Mouse (Mus musculus) liver, embryonic 14.5 days (tissue): Measurements from ENCODE around the gene Kctd21. TPM values are rescaled to one million over a fixed set of nuclear protein-coding genes. Genes with fewer than 3 reads are reported as not detected.

Source experiments
- ATAC-seq: fragments of 200-750 bp; cut with Nextera tagmentation; 2 replicates; pipeline ENCODE4 v1.8.0; 2017; ENCODE audit warnings: moderate number of reproducible peaks, mild to moderate bottlenecking, moderate library complexity; ENCODE audit not compliant: insufficient read depth
- DNase-seq, 3 experiments: peaks; one replicate each; pipeline ENCODE4 v3.0.0-alpha.2; 2012 to 2013; ENCODE audit warnings: low read depth in 3 of 3, low spot score in 3 of 3
- H3K27ac ChIP-seq: fragments of 300-500 bp; sonication (generic); 2 replicates; pipeline ENCODE4 v1.5.1; 2014; ENCODE audit warnings: moderate library complexity, mild to moderate bottlenecking, control low read depth, inconsistent platforms
- H3K27me3 ChIP-seq: fragments of 300-500 bp; sonication (generic); 2 replicates; pipeline ENCODE4 v1.6.1; 2014; ENCODE audit warnings: mild to moderate bottlenecking, low read length, moderate library complexity; ENCODE audit not compliant: control insufficient read depth, insufficient read depth
- H3K36me3 ChIP-seq: fragments of 300-500 bp; sonication (generic); replicated peaks from 2 replicates; pipeline ENCODE4 v1.6.1; 2014; ENCODE audit warnings: low read depth; ENCODE audit not compliant: control insufficient read depth, insufficient read depth
- H3K4me1 ChIP-seq, 2 experiments: fragments of 200-500 bp in 1 of 2; fragments of 300-500 bp in 1 of 2; sonication (generic) in 1 of 2; replicated peaks; 2 replicates each; pipeline ENCODE4 v1.6.1; 2012 to 2014; ENCODE audit warnings: antibody characterized with exemption in 1 of 2, inconsistent platforms in 1 of 2, low read length in 1 of 2; ENCODE audit not compliant: control insufficient read depth in 2 of 2, insufficient read depth in 2 of 2
- H3K4me2 ChIP-seq: fragments of 300-500 bp; sonication (generic); 2 replicates; pipeline ENCODE4 v1.6.1; 2014; ENCODE audit warnings: low read depth, mild to moderate bottlenecking, control low read depth, moderate library complexity
- H3K4me3 ChIP-seq, 2 experiments: fragments of 200-500 bp in 1 of 2; fragments of 300-500 bp in 1 of 2; sonication (generic) in 1 of 2; 2 replicates each; pipeline ENCODE4 v1.5.1; 2012 to 2014; ENCODE audit warnings: low read depth in 2 of 2, low read length in 2 of 2, mild to moderate bottlenecking in 2 of 2, control low read depth in 1 of 2, inconsistent platforms in 1 of 2, moderate library complexity in 1 of 2; ENCODE audit not compliant: insufficient read depth in 1 of 2
- H3K9ac ChIP-seq: fragments of 300-500 bp; sonication (generic); replicated peaks from 2 replicates; pipeline ENCODE4 v1.6.1; 2014; ENCODE audit warnings: mild to moderate bottlenecking, control low read depth, moderate library complexity
- H3K9me3 ChIP-seq: fragments of 300-500 bp; sonication (generic); 2 replicates; pipeline ENCODE4 v1.6.1; 2016; ENCODE audit warnings: low read length, mixed read lengths; ENCODE audit not compliant: control insufficient read depth
- CTCF ChIP-seq: IDR thresholded peaks from 2 replicates; pipeline ENCODE4 v1.5.1; 2016; ENCODE audit warnings: antibody characterized with exemption, low read depth, control low read depth
- EP300 ChIP-seq: IDR thresholded peaks from 2 replicates; pipeline ENCODE4 v1.6.1; 2016; ENCODE audit warnings: antibody characterized with exemption, low read depth
- WGBS: fragments of 180-500 bp; shearing (Covaris S2); extraction: QIAGEN DNeasy Blood & Tissue Kit; methylation state at CpG from one replicate; pipeline ENCODE4 v1.1.7; 2014; ENCODE audit not compliant: insufficient replicate concordance; 5-methylcytosine and 5-hydroxymethylcytosine counted together
- polyA plus RNA-seq, 2 experiments: library from polyadenylated mRNA; depleted of rRNA in 1 of 2; stranded (reverse) in 1 of 2; unstranded in 1 of 2; fragments of >200 nt; fragmentation: Nextera tagmentation in 1 of 2; extraction: Ambion mirVana in 1 of 2; gene quantifications; 2 replicates each; pipeline versions ENCODE4 v1.2.1 to v1.2.3; 2012 to 2014

Kctd21 gene
- polyA plus RNA-seq, 2 experiments: 0.76 to 0.80 TPM

DNA sequence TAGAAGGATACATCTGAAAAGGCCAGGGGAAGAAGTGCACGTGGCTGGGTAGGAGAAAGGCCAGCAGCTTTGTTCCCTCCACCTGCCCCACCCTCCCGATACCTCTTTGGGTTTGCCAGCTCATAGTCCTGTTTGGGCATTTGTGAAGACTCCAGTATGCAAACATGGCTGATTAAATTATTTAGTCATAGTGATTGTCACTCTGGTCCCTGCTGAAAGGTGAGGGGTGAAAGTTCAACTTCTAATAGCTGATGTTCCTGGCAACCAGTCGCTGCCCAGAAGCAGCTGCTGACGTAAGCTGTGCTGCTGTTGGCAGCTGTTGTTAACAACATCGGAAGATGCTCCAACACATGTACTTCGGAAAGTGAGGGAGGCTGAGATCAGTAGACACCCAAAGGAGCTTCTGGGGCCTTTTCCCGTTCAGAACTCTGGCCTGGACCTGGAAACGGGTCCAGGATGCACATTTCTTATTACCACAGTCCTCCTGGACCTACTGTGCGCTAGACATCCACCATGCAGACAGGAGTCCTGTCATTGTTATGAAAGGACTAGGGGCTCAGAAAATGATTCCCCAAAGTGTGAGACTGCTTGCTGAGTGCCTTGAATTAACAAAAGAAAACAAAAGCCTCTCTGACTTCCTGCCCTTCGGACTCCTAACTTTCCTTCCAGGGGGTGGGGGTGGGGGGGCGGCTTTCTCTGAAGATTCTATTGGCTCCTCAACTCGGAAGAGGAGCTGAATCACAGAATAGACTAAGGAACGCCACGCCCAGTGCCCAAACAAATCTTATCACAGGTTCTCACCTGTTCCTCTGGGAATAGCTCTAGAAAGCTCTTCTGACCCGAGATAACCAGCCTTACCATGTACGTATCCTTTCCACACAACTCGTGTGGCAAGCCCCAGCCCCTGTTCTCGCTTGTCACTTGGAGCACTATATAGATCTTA, 9.1 kb downstream of the Kctd21 start:
- 38% methylated on average over 18 of the region's 18 CpGs for WGBS
- H3K4me1 ChIP-seq: peaks cover 7 to 17% of the 10 kb centered on the region in 2 experiments
- H3K4me2 ChIP-seq: no peak overlapping the region
- H3K36me3 ChIP-seq: no peaks in the 10 kb centered on the region
- TF ChIP-seq EP300 (peak; percentile 38; the same call in 1 of the 2 replicates), CTCF (no peak)
- ATAC-seq: no peak; the same call in 1 of the 2 replicates
- no peak overlapping the region for H3K9ac ChIP-seq
- no peaks in the 10 kb centered on the region for H3K9me3 ChIP-seq
- no peak overlapping the region for H3K4me3 ChIP-seq
- H3K27ac ChIP-seq: no peak overlapping the region
- H3K27me3 ChIP-seq: no peaks in the 10 kb centered on the region
- peak in 1 of 3 experiments; percentile 44 for DNase-seq

DNA sequence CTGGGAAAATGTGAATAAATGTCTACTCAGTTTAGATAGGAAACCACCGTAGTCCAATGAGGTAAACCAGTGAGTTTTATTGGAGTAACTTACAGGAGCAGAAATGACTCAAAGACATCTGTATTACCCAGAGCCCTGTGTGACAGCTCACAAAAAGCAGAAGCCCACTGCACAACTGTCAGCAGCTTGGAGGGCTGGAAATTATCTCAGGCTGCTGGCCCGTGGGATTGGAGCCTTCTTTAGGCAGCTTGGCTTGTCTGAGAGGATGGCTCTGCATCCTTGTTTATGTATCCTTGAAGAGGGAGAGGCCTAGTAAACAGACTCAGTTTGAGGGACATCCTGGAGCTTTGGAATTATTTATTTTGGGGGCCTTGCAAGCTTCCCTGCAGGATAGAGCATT, 10.8 kb downstream of the Kctd21 start:
- TF ChIP-seq CTCF (no peak), EP300 (no peak)
- 49% methylated on average over 2 of the region's 2 CpGs for WGBS
- H3K9me3 ChIP-seq: no peaks in the 10 kb centered on the region
- H3K27me3 ChIP-seq: no peaks in the 10 kb centered on the region
- H3K4me1 ChIP-seq: peaks cover 7 to 23% of the 10 kb centered on the region in 2 experiments
- no peaks in the 10 kb centered on the region for H3K36me3 ChIP-seq
- ATAC-seq (no peak), DNase-seq (no peak)
- no peak overlapping the region for H3K9ac ChIP-seq
- no peak overlapping the region for H3K27ac ChIP-seq
- H3K4me2 ChIP-seq: no peak overlapping the region
- no peak overlapping the region for H3K4me3 ChIP-seq

DNA sequence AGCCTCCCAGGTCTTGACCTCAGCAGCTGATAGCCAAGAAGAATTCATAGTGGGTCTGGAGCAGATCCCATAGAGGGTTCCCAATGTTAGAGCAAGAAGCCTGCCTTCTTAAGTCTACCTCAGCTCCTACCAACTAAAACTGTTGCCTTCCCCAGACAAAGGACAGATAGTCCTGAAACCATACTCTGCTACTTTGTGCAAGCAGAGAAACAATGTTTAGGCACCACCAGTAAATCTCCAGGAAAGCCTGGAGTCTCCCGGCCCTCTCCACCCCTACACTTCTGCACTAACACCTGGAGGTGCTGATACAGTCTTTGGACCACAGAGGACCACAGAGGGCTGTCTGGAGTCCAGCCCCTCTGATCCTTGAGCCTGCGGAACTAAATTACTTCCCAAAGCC, 12.5 kb downstream of the Kctd21 start:
- ATAC-seq (no peak), DNase-seq (no peak)
- Histone ChIP-seq H3K9me3 (no peaks in the 10 kb centered on the region), H3K4me1 (peaks cover 7 to 21% of the 10 kb centered on the region in 2 experiments), H3K27ac (no peak overlapping the region), H3K4me3 (no peak overlapping the region), H3K36me3 (no peaks in the 10 kb centered on the region), H3K4me2 (no peak overlapping the region), H3K27me3 (no peaks in the 10 kb centered on the region), H3K9ac (no peak overlapping the region)
- TF ChIP-seq CTCF (no peak), EP300 (no peak)
- 67% methylated on average over 2 of the region's 2 CpGs for WGBS

DNA sequence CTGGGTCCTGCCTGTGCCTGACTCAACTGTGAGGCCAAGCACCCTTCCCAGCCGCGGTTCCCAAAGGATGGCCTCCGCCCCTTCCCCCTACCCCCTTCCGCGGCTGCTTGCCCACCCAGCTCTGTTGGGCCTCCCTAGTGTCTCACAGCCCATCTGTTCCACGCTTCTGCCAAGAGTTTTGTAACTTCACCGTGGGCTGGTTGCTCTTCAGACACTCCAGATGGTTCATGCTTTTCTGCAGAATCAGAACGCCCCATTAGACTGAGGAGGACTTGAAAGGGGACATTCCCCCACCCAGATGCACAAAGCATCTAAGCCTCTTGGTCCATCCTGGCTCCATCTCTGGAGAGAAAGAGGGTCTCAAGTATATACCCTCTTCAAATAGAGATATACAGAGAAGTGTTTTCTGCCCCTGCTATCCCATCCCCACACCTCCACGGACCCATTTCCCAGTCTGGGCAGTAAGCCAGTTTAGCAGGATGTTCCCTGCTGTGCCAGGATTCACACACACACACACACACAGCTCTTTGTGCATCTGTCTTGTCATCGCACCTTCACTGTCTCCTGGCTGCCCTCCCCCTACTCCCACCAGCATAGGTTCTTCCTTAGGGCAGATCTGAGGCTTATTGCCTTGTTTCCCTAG, 13.2 kb downstream of the Kctd21 start:
- Histone ChIP-seq H3K4me2 (no peak overlapping the region), H3K4me3 (no peak overlapping the region), H3K4me1 (peaks cover 7 to 21% of the 10 kb centered on the region in 2 experiments), H3K27me3 (no peaks in the 10 kb centered on the region), H3K27ac (no peak overlapping the region), H3K9ac (no peak overlapping the region), H3K9me3 (no peaks in the 10 kb centered on the region), H3K36me3 (no peaks in the 10 kb centered on the region)
- no peak for TF ChIP-seq CTCF
- TF ChIP-seq EP300: no peak
- 57% methylated on average over 10 of the region's 10 CpGs for WGBS
- no peak for ATAC-seq
- DNase-seq: no peak
